Mouse (Mus musculus): ENCODE measurements at regions not wholly inside any gene's neighbourhood (a gene's known extent, or its start where the extent isn't known, plus 50 kb on each side); places are given as distances from the start of the nearest gene placed in this dataset.
"Not testable (repeated sequence)": the region's sequence is repeated elsewhere in the genome, so short reads cannot be mapped to it uniquely, and the experiment has no call there.

DNA sequence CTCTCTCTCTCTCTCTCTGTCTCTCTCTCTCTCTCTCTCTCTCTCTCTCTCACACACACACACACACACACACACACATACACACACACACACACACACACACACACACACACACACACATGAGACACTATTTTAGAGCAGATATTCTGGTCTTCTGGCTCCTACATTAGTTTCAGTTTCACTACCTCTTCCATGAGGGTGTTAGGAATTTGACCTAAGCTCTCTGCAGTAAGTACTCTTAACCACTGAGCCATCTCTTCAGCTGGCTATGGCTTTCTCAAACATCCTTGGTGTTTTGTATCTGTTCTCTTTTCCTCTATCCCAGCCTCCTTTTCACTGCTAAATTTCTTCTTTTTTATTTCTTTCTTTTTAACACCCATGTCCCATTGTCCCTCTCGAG, 533.1 kb downstream of the Ets1 start:
- H3K4me1 ChIP-seq (ENCODE audit: control insufficient read depth in 1 of 2, insufficient read depth in 2 of 2); H3K4me2 ChIP-seq (ENCODE audit: insufficient read depth, low read depth, poor library complexity, severe bottlenecking); H3K36me3 ChIP-seq (replicated peaks in 1 of 2; ENCODE audit: control insufficient read depth in 1 of 2, insufficient read depth in 1 of 2, low read length in 1 of 2); H3K27me3 ChIP-seq (replicated peaks); H3K9ac ChIP-seq (ENCODE audit: insufficient read depth, low read depth); H3K9me3 ChIP-seq (replicated peaks; ENCODE audit: low read length); dilution Hi-C loops (cut with MboI; ENCODE audit: extremely low pct_ligation_motif_present, extremely low pct_unique_long_range_greater_than_20kb, low sequenced_read_pairs); in situ Hi-C loops (cut with MboI; ENCODE audit: low pct_ligation_motif_present, low pct_unique_long_range_greater_than_20kb, low sequenced_read_pairs); H3K27ac ChIP-seq (ENCODE audit: insufficient read depth, low read depth); H3K79me2 ChIP-seq (replicated peaks; ENCODE audit: control insufficient read depth, extremely low read depth, insufficient read depth, poor library complexity, severe bottlenecking); H3K4me3 ChIP-seq (replicated peaks in 1 of 3; ENCODE audit: low read depth in 2 of 3, low read length in 2 of 3, poor library complexity in 1 of 3): not testable (repeated sequence)
- peak; percentile 39; the same call in 1 of the 2 replicates for TF ChIP-seq EP300 (IDR thresholded peaks at IDR 0.05; ENCODE audit: low read length)
- 0 out of 2 replicates have a peak, but pooled peaks have one; percentile 9 for TF ChIP-seq BHLHE40 (IDR thresholded peaks at IDR 0.05; ENCODE audit: low read depth, low read length)
- peak; percentile 24; the same call in 1 of the 2 replicates for TF ChIP-seq MEF2A (IDR thresholded peaks at IDR 0.05; ENCODE audit: borderline replicate concordance, low read depth, low read length)
- peak; percentile 38; the same call in 1 of the 2 replicates for TF ChIP-seq IRF4 (IDR thresholded peaks at IDR 0.05; ENCODE audit: low read depth, low read length)
- peak; percentile 42 for DNase-seq (ENCODE audit: extremely low read depth)

DNA sequence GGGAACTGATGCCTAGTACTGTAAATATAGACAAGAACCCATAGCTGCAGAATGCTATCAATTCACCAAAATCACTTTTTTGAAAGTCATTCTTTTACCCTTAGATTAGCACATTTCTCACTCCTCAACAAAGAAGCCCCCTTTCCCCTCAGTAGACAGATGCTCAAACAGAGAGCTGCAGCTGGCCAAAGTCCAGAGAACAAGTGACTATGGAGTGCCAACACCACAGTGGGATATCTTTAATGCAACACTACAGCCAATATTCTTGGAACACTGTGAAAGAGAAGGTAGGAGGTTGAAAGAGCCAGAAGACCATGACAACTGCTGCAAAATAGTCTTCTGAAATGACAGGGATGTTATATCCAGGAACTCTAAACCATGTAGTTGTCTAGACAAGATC, 544.0 kb downstream of the Ets1 start:
- dilution Hi-C loops (cut with MboI; ENCODE audit: extremely low pct_ligation_motif_present, extremely low pct_unique_long_range_greater_than_20kb, low sequenced_read_pairs): no loop called here
- H3K27ac ChIP-seq (ENCODE audit: insufficient read depth, low read depth): no peak overlapping the region
- no peaks in the 10 kb centered on the region for H3K4me1 ChIP-seq (ENCODE audit: control insufficient read depth in 1 of 2, insufficient read depth in 2 of 2)
- H3K36me3 ChIP-seq (replicated peaks in 1 of 2; ENCODE audit: control insufficient read depth in 1 of 2, insufficient read depth in 1 of 2, low read length in 1 of 2): no peaks in the 10 kb centered on the region
- H3K4me3 ChIP-seq (replicated peaks in 1 of 3; ENCODE audit: low read depth in 2 of 3, low read length in 2 of 3, poor library complexity in 1 of 3): no peak overlapping the region
- DNase-seq (ENCODE audit: extremely low read depth): no peak
- no peak overlapping the region for H3K4me2 ChIP-seq (ENCODE audit: insufficient read depth, low read depth, poor library complexity, severe bottlenecking)
- TF ChIP-seq BHLHE40 (IDR thresholded peaks at IDR 0.05; ENCODE audit: low read depth, low read length) (no peak), ZNF384 (IDR thresholded peaks at IDR 0.05; ENCODE audit: low read depth, low read length) (no peak), USF1 (IDR thresholded peaks at IDR 0.05; ENCODE audit: low read depth, low read length) (no peak), MAX (IDR thresholded peaks at IDR 0.05; ENCODE audit: low read length) (no peak), GABPA (IDR thresholded peaks at IDR 0.05; ENCODE audit: insufficient replicate concordance, low read depth, low read length) (no peak), CHD1 (IDR thresholded peaks at IDR 0.05; ENCODE audit: low read depth, low read length) (no peak), E2F4 (IDR thresholded peaks at IDR 0.05; ENCODE audit: insufficient replicate concordance, low read depth, low read length) (no peak), POLR2AphosphoS2 (IDR thresholded peaks at IDR 0.05; ENCODE audit: low read depth, low read length) (no peak), ETS1 (conservative IDR thresholded peaks at IDR 0.05; ENCODE audit: low read depth, low read length) (no peak), IRF4 (IDR thresholded peaks at IDR 0.05; ENCODE audit: low read depth, low read length) (no peak), TBP (conservative IDR thresholded peaks at IDR 0.05; ENCODE audit: low read depth, low read length) (no peak), JUND (conservative IDR thresholded peaks at IDR 0.05; ENCODE audit: low read depth, low read length) (no peak), ZMIZ1 (IDR thresholded peaks at IDR 0.05; ENCODE audit: low read depth, low read length) (no peak), NELFE (IDR thresholded peaks at IDR 0.05; ENCODE audit: low read depth, low read length) (no peak), TCF12 (IDR thresholded peaks at IDR 0.05; ENCODE audit: low read depth, low read length) (no peak), MAFK (IDR thresholded peaks at IDR 0.05; ENCODE audit: insufficient replicate concordance, low read length) (no peak), NRF1 (IDR thresholded peaks at IDR 0.05; ENCODE audit: low read depth, low read length) (no peak)
- H3K27me3 ChIP-seq (replicated peaks): no peaks in the 10 kb centered on the region
- in situ Hi-C loops (cut with MboI; ENCODE audit: low pct_ligation_motif_present, low pct_unique_long_range_greater_than_20kb, low sequenced_read_pairs): no loop called here
- no peaks in the 10 kb centered on the region for H3K9me3 ChIP-seq (replicated peaks; ENCODE audit: low read length)
- no peaks in the 10 kb centered on the region for H3K79me2 ChIP-seq (replicated peaks; ENCODE audit: control insufficient read depth, extremely low read depth, insufficient read depth, poor library complexity, severe bottlenecking)
- H3K9ac ChIP-seq (ENCODE audit: insufficient read depth, low read depth): no peak overlapping the region
